Mouse (Mus musculus): ENCODE measurements around the gene Nanog. TPM values are rescaled to one million over a fixed set of nuclear protein-coding genes. Genes with fewer than 3 reads are reported as not detected.

Nanog gene
- polyA plus RNA-seq, 1 experiment from 2014 or later = 0.36 TPM

- Histone ChIP-seq H3K27ac (ENCODE audit: low read length) (no peak overlapping the region), H3K36me3 (ENCODE audit: insufficient read depth, low read length) (no peaks in the 10 kb centered on the region), H3K9ac (replicated peaks; ENCODE audit: low read depth) (no peak overlapping the region), H3K4me3 (ENCODE audit: low read depth, low read length) (no peak overlapping the region), H3K9me3 (ENCODE audit: low read length) (no peaks in the 10 kb centered on the region), H3K4me1 (ENCODE audit: insufficient read depth, low read depth, low read length) (no peaks in the 10 kb centered on the region), H3K4me2 (replicated peaks; ENCODE audit: low read depth, low read length) (no peak overlapping the region), H3K27me3 (replicated peaks; ENCODE audit: insufficient read depth, low read length) (no peaks in the 10 kb centered on the region)
- no peak for ATAC-seq
- 84% methylated on average over 4 of the region's 4 CpGs for WGBS
- TF ChIP-seq EP300 (IDR thresholded peaks at IDR 0.05) = no peak
- no peak for TF ChIP-seq CTCF (IDR thresholded peaks at IDR 0.05)
- DNase-seq (ENCODE audit: low spot score) = no peak
These were observed 36.4 kb upstream of the Nanog start for GRCm38 (mm10) chr6:122670841-122671240.

- no peak overlapping the region for H3K27ac ChIP-seq (ENCODE audit: low read length)
- no peak overlapping the region for H3K4me2 ChIP-seq (replicated peaks; ENCODE audit: low read depth, low read length)
- no peaks in the 10 kb centered on the region for H3K4me1 ChIP-seq (ENCODE audit: insufficient read depth, low read depth, low read length)
- WGBS = 32% methylated on average over 8 of the region's 8 CpGs
- no peak for TF ChIP-seq CTCF (IDR thresholded peaks at IDR 0.05)
- TF ChIP-seq EP300 (IDR thresholded peaks at IDR 0.05) = 0 out of 2 replicates have a peak, but pooled peaks have one; percentile 7
- ATAC-seq = peak; percentile 83
- peak; percentile 63 for DNase-seq (ENCODE audit: low spot score)
- H3K36me3 ChIP-seq (ENCODE audit: insufficient read depth, low read length) = no peaks in the 10 kb centered on the region
- H3K9ac ChIP-seq (replicated peaks; ENCODE audit: low read depth) = no peak overlapping the region
- no peak overlapping the region for H3K4me3 ChIP-seq (ENCODE audit: low read depth, low read length)
- H3K9me3 ChIP-seq (ENCODE audit: low read length) = no peaks in the 10 kb centered on the region
- no peaks in the 10 kb centered on the region for H3K27me3 ChIP-seq (replicated peaks; ENCODE audit: insufficient read depth, low read length)
These were observed 34.5 kb upstream of the Nanog start for GRCm38 (mm10) chr6:122672746-122673145.

GRCm38 (mm10) chr6:122682646-122683045 lies 24.6 kb upstream of the Nanog start:
- Histone ChIP-seq H3K4me2 (replicated peaks; ENCODE audit: low read depth, low read length) (no peak overlapping the region), H3K9me3 (ENCODE audit: low read length) (no peaks in the 10 kb centered on the region), H3K27me3 (replicated peaks; ENCODE audit: insufficient read depth, low read length) (no peaks in the 10 kb centered on the region), H3K4me1 (ENCODE audit: insufficient read depth, low read depth, low read length) (no peaks in the 10 kb centered on the region), H3K27ac (ENCODE audit: low read length) (no peak overlapping the region), H3K4me3 (ENCODE audit: low read depth, low read length) (no peak overlapping the region), H3K36me3 (ENCODE audit: insufficient read depth, low read length) (no peaks in the 10 kb centered on the region), H3K9ac (replicated peaks; ENCODE audit: low read depth) (no peak overlapping the region)
- TF ChIP-seq EP300 (IDR thresholded peaks at IDR 0.05) (no peak), CTCF (IDR thresholded peaks at IDR 0.05) (no peak)
- no peak for ATAC-seq
- WGBS = 84% methylated on average over 3 of the region's 3 CpGs
- DNase-seq (ENCODE audit: low spot score) = no peak

- H3K4me3 ChIP-seq (ENCODE audit: low read depth, low read length) = no peak overlapping the region
- no peak overlapping the region for H3K4me2 ChIP-seq (replicated peaks; ENCODE audit: low read depth, low read length)
- ATAC-seq (no peak), DNase-seq (ENCODE audit: low spot score) (no peak)
- no peak overlapping the region for H3K9ac ChIP-seq (replicated peaks; ENCODE audit: low read depth)
- no peaks in the 10 kb centered on the region for H3K4me1 ChIP-seq (ENCODE audit: insufficient read depth, low read depth, low read length)
- 88% methylated on average over 13 of the region's 13 CpGs for WGBS
- H3K36me3 ChIP-seq (ENCODE audit: insufficient read depth, low read length) = no peaks in the 10 kb centered on the region
- no peak for TF ChIP-seq EP300 (IDR thresholded peaks at IDR 0.05)
- no peak for TF ChIP-seq CTCF (IDR thresholded peaks at IDR 0.05)
- H3K9me3 ChIP-seq (ENCODE audit: low read length) = no peaks in the 10 kb centered on the region
- H3K27ac ChIP-seq (ENCODE audit: low read length) = no peak overlapping the region
- H3K27me3 ChIP-seq (replicated peaks; ENCODE audit: insufficient read depth, low read length) = no peaks in the 10 kb centered on the region
These were observed 20.6 kb upstream of the Nanog start for GRCm38 (mm10) chr6:122686709-122687108.

- no peak overlapping the region for H3K4me3 ChIP-seq (ENCODE audit: low read depth, low read length)
- ATAC-seq = no peak
- no peaks in the 10 kb centered on the region for H3K27me3 ChIP-seq (replicated peaks; ENCODE audit: insufficient read depth, low read length)
- no peak for DNase-seq (ENCODE audit: low spot score)
- H3K27ac ChIP-seq (ENCODE audit: low read length) = no peak overlapping the region
- no peaks in the 10 kb centered on the region for H3K4me1 ChIP-seq (ENCODE audit: insufficient read depth, low read depth, low read length)
- 70% methylated on average over 6 of the region's 6 CpGs for WGBS
- H3K9me3 ChIP-seq (ENCODE audit: low read length) = no peaks in the 10 kb centered on the region
- no peaks in the 10 kb centered on the region for H3K36me3 ChIP-seq (ENCODE audit: insufficient read depth, low read length)
- no peak overlapping the region for H3K4me2 ChIP-seq (replicated peaks; ENCODE audit: low read depth, low read length)
- TF ChIP-seq CTCF (IDR thresholded peaks at IDR 0.05) (no peak), EP300 (IDR thresholded peaks at IDR 0.05) (no peak)
- no peak overlapping the region for H3K9ac ChIP-seq (replicated peaks; ENCODE audit: low read depth)
These were observed 17.8 kb upstream of the Nanog start for GRCm38 (mm10) chr6:122689411-122690055.

- Histone ChIP-seq H3K4me2 (replicated peaks; ENCODE audit: low read depth, low read length) (no peak overlapping the region), H3K4me1 (ENCODE audit: insufficient read depth, low read depth, low read length) (no peaks in the 10 kb centered on the region), H3K27ac (ENCODE audit: low read length) (no peak overlapping the region), H3K27me3 (replicated peaks; ENCODE audit: insufficient read depth, low read length) (no peaks in the 10 kb centered on the region), H3K9me3 (ENCODE audit: low read length) (no peaks in the 10 kb centered on the region), H3K36me3 (ENCODE audit: insufficient read depth, low read length) (no peaks in the 10 kb centered on the region), H3K4me3 (ENCODE audit: low read depth, low read length) (no peak overlapping the region), H3K9ac (replicated peaks; ENCODE audit: low read depth) (no peak overlapping the region)
- ATAC-seq = no peak
- 82% methylated on average over 5 of the region's 5 CpGs for WGBS
- no peak for TF ChIP-seq CTCF (IDR thresholded peaks at IDR 0.05)
- TF ChIP-seq EP300 (IDR thresholded peaks at IDR 0.05) = no peak
- DNase-seq (ENCODE audit: low spot score) = no peak
These were observed 17.2 kb upstream of the Nanog start for GRCm38 (mm10) chr6:122690082-122690481.

Data from lung, postnatal 0 days (tissue).